Mouse (Mus musculus) heart, postnatal 0 days (tissue): ENCODE results near the gene Bscl2. TPM values are rescaled to one million over a fixed set of nuclear protein-coding genes. Genes with fewer than 3 reads are reported as not detected.

Experiments used
- ATAC-seq: fragments of 200-750 bp; cut with Nextera tagmentation; 2 replicates; pipeline ENCODE4 v1.8.0; 2017; ENCODE audit warnings: low read depth, moderate number of reproducible peaks, moderate library complexity; ENCODE audit not compliant: insufficient read depth
- DNase-seq: peaks from one replicate; pipeline ENCODE4 v3.0.0-alpha.2; 2016; ENCODE audit warnings: low spot score
- H3K27ac ChIP-seq: fragments of 300-500 bp; sonication (generic); 2 replicates; pipeline ENCODE4 v1.5.1; 2014; ENCODE audit warnings: low read depth, mild to moderate bottlenecking
- H3K27me3 ChIP-seq: fragments of 300-500 bp; sonication (generic); 2 replicates; pipeline ENCODE4 v1.6.1; 2014; ENCODE audit warnings: low read length, mixed read lengths; ENCODE audit not compliant: control insufficient read depth, insufficient read depth
- H3K36me3 ChIP-seq: fragments of 300-500 bp; sonication (generic); replicated peaks from 2 replicates; pipeline ENCODE4 v1.6.1; 2014; ENCODE audit warnings: low read length, mixed read lengths; ENCODE audit not compliant: control insufficient read depth, insufficient read depth
- H3K4me1 ChIP-seq: fragments of 300-500 bp; sonication (generic); 2 replicates; pipeline ENCODE4 v1.6.1; 2014; ENCODE audit warnings: antibody characterized with exemption; ENCODE audit not compliant: control insufficient read depth, insufficient read depth
- H3K4me2 ChIP-seq: fragments of 300-500 bp; sonication (generic); 2 replicates; pipeline ENCODE4 v1.6.1; 2014; ENCODE audit warnings: low read depth, mild to moderate bottlenecking, low read length, moderate library complexity
- H3K4me3 ChIP-seq: fragments of 300-500 bp; sonication (generic); 2 replicates; pipeline ENCODE4 v1.5.1; 2014; ENCODE audit warnings: low read depth, low read length
- H3K9ac ChIP-seq: fragments of 300-500 bp; sonication (generic); replicated peaks from 2 replicates; pipeline ENCODE4 v1.6.1; 2014; ENCODE audit warnings: low read depth, low read length, mixed read lengths
- H3K9me3 ChIP-seq: fragments of 300-500 bp; sonication (generic); replicated peaks from 2 replicates; pipeline ENCODE4 v1.6.1; 2016; ENCODE audit warnings: low read length; ENCODE audit not compliant: control insufficient read depth
- CTCF ChIP-seq: IDR thresholded peaks from 2 replicates; pipeline ENCODE4 v1.5.1; 2016; ENCODE audit warnings: antibody characterized with exemption, control low read depth, low read depth
- EP300 ChIP-seq: IDR thresholded peaks from 2 replicates; pipeline ENCODE4 v1.6.1; 2016; ENCODE audit warnings: antibody characterized with exemption, low read depth
- WGBS: fragments of 180-500 bp; shearing (Covaris S2); extraction: QIAGEN DNeasy Blood & Tissue Kit; methylation state at CpG from one replicate; pipeline ENCODE4 v1.1.7; 2014; 5-methylcytosine and 5-hydroxymethylcytosine counted together
- polyA plus RNA-seq: library from polyadenylated mRNA; unstranded; fragments of >200 nt; fragmentation: Nextera tagmentation; extraction: Ambion mirVana; gene quantifications from 2 replicates; pipeline ENCODE4 v1.2.1, GENCODE M21; 2015
- total RNA-seq: library from RNA; depleted of rRNA; stranded (reverse); fragments of >200 nt; gene quantifications from 2 replicates; pipeline ENCODE4 v1.2.3, GENCODE M21; 2014; ENCODE audit warnings: low replicate concordance

Bscl2 gene
- total and polyA plus RNA-seq, 2 experiments from 2014 or later: 32.1 to 54.2 TPM

GRCm38 (mm10) chr19:8870838-8871237, 33.6 kb downstream of the Bscl2 start:
- Histone ChIP-seq H3K9ac (peak overlapping the region; percentile 92), H3K27me3 (no peaks in the 10 kb centered on the region), H3K9me3 (no peaks in the 10 kb centered on the region), H3K4me2 (peak overlapping the region; percentile 79), H3K36me3 (peaks cover 26% of the 10 kb centered on the region), H3K4me1 (no peaks in the 10 kb centered on the region; the same call in 1 of the 2 replicates), H3K4me3 (peak overlapping the region; percentile 71), H3K27ac (peak overlapping the region; percentile 85)
- TF ChIP-seq CTCF (no peak), EP300 (no peak)
- DNase-seq (peak; percentile 19), ATAC-seq (no peak)
- WGBS: 27% methylated on average over 9 of the region's 9 CpGs

- peak within 1 kb of the TSS; percentile 85 for H3K27ac ChIP-seq
- peak within 1 kb of the TSS; percentile 79 for H3K4me2 ChIP-seq
- peak within 1 kb of the TSS; percentile 92 for H3K9ac ChIP-seq
- peak within 1 kb of the TSS; percentile 71 for H3K4me3 ChIP-seq
- H3K36me3 ChIP-seq: peaks cover 33% of the 10 kb centered on the region
- peak; percentile 99 for DNase-seq
- under 1% methylated on average over 59 of the region's 59 CpGs for WGBS
- TF ChIP-seq CTCF (no peak), EP300 (0 out of 2 replicates have a peak, but pooled peaks have one; percentile 61)
- H3K27me3 ChIP-seq: no peaks in the 10 kb centered on the region
- no peaks in the 10 kb centered on the region for H3K9me3 ChIP-seq
- H3K4me1 ChIP-seq: no peaks in the 10 kb centered on the region; the same call in 1 of the 2 replicates
- peak; percentile 98 for ATAC-seq
These were observed 34.3 kb downstream of the Bscl2 start, which contains the start of gene Ubxn1 for GRCm38 (mm10) chr19:8871267-8872186. Gene Ubxn1, plus strand, starts transcription at chr19:8871496.

- no peaks in the 10 kb centered on the region; the same call in 1 of the 2 replicates for H3K4me1 ChIP-seq
- ATAC-seq: no peak
- TF ChIP-seq CTCF: no peak
- TF ChIP-seq EP300: no peak
- H3K4me3 ChIP-seq: peak overlapping the region; percentile 71
- H3K36me3 ChIP-seq: peaks cover 38% of the 10 kb centered on the region
- H3K27ac ChIP-seq: peak overlapping the region; percentile 82
- H3K9ac ChIP-seq: peak overlapping the region; percentile 92
- no peaks in the 10 kb centered on the region for H3K27me3 ChIP-seq
- 64% methylated on average over 10 of the region's 10 CpGs for WGBS
- DNase-seq: no peak
- no peaks in the 10 kb centered on the region for H3K9me3 ChIP-seq
- H3K4me2 ChIP-seq: peak overlapping the region; percentile 79
These were observed 35.1 kb downstream of the Bscl2 start for GRCm38 (mm10) chr19:8872266-8872840.

GRCm38 (mm10) chr19:8875031-8875430, 37.8 kb downstream of the Bscl2 start:
- no peak overlapping the region for H3K4me2 ChIP-seq
- no peaks in the 10 kb centered on the region for H3K9me3 ChIP-seq
- no peak overlapping the region for H3K4me3 ChIP-seq
- peaks cover 43% of the 10 kb centered on the region for H3K36me3 ChIP-seq
- H3K27me3 ChIP-seq: no peaks in the 10 kb centered on the region
- H3K9ac ChIP-seq: no peak overlapping the region
- WGBS: 87% methylated on average over 7 of the region's 7 CpGs
- H3K27ac ChIP-seq: no peak overlapping the region
- peaks cover 3% of the 10 kb centered on the region for H3K4me1 ChIP-seq
- TF ChIP-seq CTCF: no peak
- no peak for TF ChIP-seq EP300
- ATAC-seq (no peak), DNase-seq (no peak)

GRCm38 (mm10) chr19:8880311-8881033, 43.2 kb downstream of the Bscl2 start, which contains the start of gene Uqcc3:
Gene Uqcc3, minus strand, starts transcription at chr19:8880923.
- under 1% methylated on average over 42 of the region's 42 CpGs for WGBS

More at GRCm38 (mm10) chr19:8880311-8881033, 43.2 kb downstream of the Bscl2 start, which contains the start of gene Uqcc3:
- peak within 1 kb of the TSS; percentile 72 for H3K4me3 ChIP-seq
- no peaks in the 10 kb centered on the region for H3K9me3 ChIP-seq
- H3K36me3 ChIP-seq: peaks cover 21% of the 10 kb centered on the region
- ATAC-seq: peak; percentile 98
- no peaks in the 10 kb centered on the region for H3K27me3 ChIP-seq
- peak within 1 kb of the TSS; percentile 79 for H3K27ac ChIP-seq
- peak; percentile 90 for DNase-seq
- H3K9ac ChIP-seq: peak within 1 kb of the TSS; percentile 75
- H3K4me1 ChIP-seq: peaks cover 3% of the 10 kb centered on the region
- no peak for TF ChIP-seq CTCF
- TF ChIP-seq EP300: no peak
- H3K4me2 ChIP-seq: peak within 1 kb of the TSS; percentile 93
